Mouse (Mus musculus): ENCODE measurements at regions not wholly inside any gene's neighbourhood (a gene's known extent, or its start where the extent isn't known, plus 50 kb on each side); places are given as distances from the start of the nearest gene placed in this dataset.
A peak's percentile ranks its signal among the peaks of the same experiment; 100 is the strongest.

GRCm38 (mm10) chr19:35890191-35890590 lies 167.1 kb downstream of the Htr7 start:
- H3K4me3 ChIP-seq: no peak overlapping the region
- no peaks in the 10 kb centered on the region for H3K36me3 ChIP-seq (replicated peaks)
- no peaks in the 10 kb centered on the region for H3K4me1 ChIP-seq
- WGBS: 86% methylated on average over 4 of the region's 4 CpGs
- DNase-seq (ENCODE audit: low spot score): no peak
- no peak overlapping the region for H3K27ac ChIP-seq (replicated peaks)
- H3K9me3 ChIP-seq: no peaks in the 10 kb centered on the region
- H3K27me3 ChIP-seq (replicated peaks; ENCODE audit: low read depth, poor library complexity, severe bottlenecking): no peaks in the 10 kb centered on the region

GRCm38 (mm10) chr19:35886270-35886669 lies 171.0 kb downstream of the Htr7 start:
- WGBS: 86% methylated on average over 5 of the region's 5 CpGs
- Histone ChIP-seq H3K27me3 (replicated peaks; ENCODE audit: low read depth, poor library complexity, severe bottlenecking) (no peaks in the 10 kb centered on the region), H3K36me3 (replicated peaks) (no peaks in the 10 kb centered on the region), H3K27ac (replicated peaks) (no peak overlapping the region), H3K9me3 (no peaks in the 10 kb centered on the region), H3K4me3 (no peak overlapping the region), H3K4me1 (no peaks in the 10 kb centered on the region)
- DNase-seq (ENCODE audit: low spot score): no peak

- DNase-seq (ENCODE audit: low spot score): no peak
- Histone ChIP-seq H3K9me3 (no peaks in the 10 kb centered on the region), H3K27ac (replicated peaks) (no peak overlapping the region), H3K27me3 (replicated peaks; ENCODE audit: low read depth, poor library complexity, severe bottlenecking) (no peaks in the 10 kb centered on the region), H3K4me3 (no peak overlapping the region), H3K36me3 (replicated peaks) (no peaks in the 10 kb centered on the region), H3K4me1 (no peaks in the 10 kb centered on the region)
- 92% methylated on average over 13 of the region's 13 CpGs for WGBS
Measured at GRCm38 (mm10) chr19:35881810-35882485, 175.4 kb downstream of the Htr7 start.

- H3K36me3 ChIP-seq (replicated peaks): no peaks in the 10 kb centered on the region
- WGBS: 77% methylated on average over 1 of the region's 1 CpGs
- no peak for DNase-seq (ENCODE audit: low spot score)
- H3K27me3 ChIP-seq (replicated peaks; ENCODE audit: low read depth, poor library complexity, severe bottlenecking): no peaks in the 10 kb centered on the region
- H3K9me3 ChIP-seq: no peaks in the 10 kb centered on the region
- no peaks in the 10 kb centered on the region for H3K4me1 ChIP-seq
- no peak overlapping the region for H3K4me3 ChIP-seq
- no peak overlapping the region for H3K27ac ChIP-seq (replicated peaks)
Measured at GRCm38 (mm10) chr19:35875464-35875863, 181.8 kb downstream of the Htr7 start.

- H3K27me3 ChIP-seq (replicated peaks; ENCODE audit: low read depth, poor library complexity, severe bottlenecking): no peaks in the 10 kb centered on the region
- DNase-seq (ENCODE audit: low spot score): no peak
- H3K4me3 ChIP-seq: no peak overlapping the region
- H3K4me1 ChIP-seq: no peaks in the 10 kb centered on the region
- H3K27ac ChIP-seq (replicated peaks): no peak overlapping the region
- 78% methylated on average over 4 of the region's 4 CpGs for WGBS
- no peaks in the 10 kb centered on the region for H3K36me3 ChIP-seq (replicated peaks)
- no peaks in the 10 kb centered on the region for H3K9me3 ChIP-seq
Measured at GRCm38 (mm10) chr19:35870720-35871119, 186.6 kb downstream of the Htr7 start.

- no peaks in the 10 kb centered on the region for H3K9me3 ChIP-seq
- H3K27ac ChIP-seq (replicated peaks): no peak overlapping the region
- WGBS: 88% methylated on average over 3 of the region's 3 CpGs
- no peak for DNase-seq (ENCODE audit: low spot score)
- H3K4me3 ChIP-seq: no peak overlapping the region
- H3K27me3 ChIP-seq (replicated peaks; ENCODE audit: low read depth, poor library complexity, severe bottlenecking): no peaks in the 10 kb centered on the region
- H3K4me1 ChIP-seq: no peaks in the 10 kb centered on the region
- H3K36me3 ChIP-seq (replicated peaks): no peaks in the 10 kb centered on the region
Measured at GRCm38 (mm10) chr19:35868543-35868942, 188.8 kb downstream of the Htr7 start.

- Histone ChIP-seq H3K36me3 (replicated peaks) (no peaks in the 10 kb centered on the region), H3K4me3 (no peak overlapping the region), H3K27me3 (replicated peaks; ENCODE audit: low read depth, poor library complexity, severe bottlenecking) (no peaks in the 10 kb centered on the region), H3K9me3 (no peaks in the 10 kb centered on the region), H3K27ac (replicated peaks) (no peak overlapping the region), H3K4me1 (no peaks in the 10 kb centered on the region)
- no peak for DNase-seq (ENCODE audit: low spot score)
- 91% methylated on average over 6 of the region's 6 CpGs for WGBS
Measured at GRCm38 (mm10) chr19:35863049-35863448, 194.3 kb downstream of the Htr7 start.

- no peaks in the 10 kb centered on the region for H3K36me3 ChIP-seq (replicated peaks)
- H3K27ac ChIP-seq (replicated peaks): no peak overlapping the region
- H3K4me3 ChIP-seq: no peak overlapping the region
- no peak for DNase-seq (ENCODE audit: low spot score)
- 83% methylated on average over 4 of the region's 4 CpGs for WGBS
- no peaks in the 10 kb centered on the region for H3K9me3 ChIP-seq
- no peaks in the 10 kb centered on the region for H3K27me3 ChIP-seq (replicated peaks; ENCODE audit: low read depth, poor library complexity, severe bottlenecking)
- no peaks in the 10 kb centered on the region for H3K4me1 ChIP-seq
Measured at GRCm38 (mm10) chr19:35861421-35861820, 195.9 kb downstream of the Htr7 start.

GRCm38 (mm10) chr19:35832992-35833391 lies 224.3 kb downstream of the Htr7 start:
- H3K9me3 ChIP-seq: 0 out of 2 replicates have a peak, but pooled peaks cover 3% of the 10 kb centered on the region
- H3K27ac ChIP-seq (replicated peaks): no peak overlapping the region
- H3K27me3 ChIP-seq (replicated peaks; ENCODE audit: low read depth, poor library complexity, severe bottlenecking): no peaks in the 10 kb centered on the region
- DNase-seq (ENCODE audit: low spot score): peak; percentile 64
- no peaks in the 10 kb centered on the region for H3K4me1 ChIP-seq
- 12% methylated on average over 4 of the region's 4 CpGs for WGBS
- H3K36me3 ChIP-seq (replicated peaks): no peaks in the 10 kb centered on the region
- H3K4me3 ChIP-seq: no peak overlapping the region

- Histone ChIP-seq H3K27ac (replicated peaks) (no peak overlapping the region), H3K27me3 (replicated peaks; ENCODE audit: low read depth, poor library complexity, severe bottlenecking) (no peaks in the 10 kb centered on the region), H3K4me1 (no peaks in the 10 kb centered on the region), H3K36me3 (replicated peaks) (no peaks in the 10 kb centered on the region), H3K4me3 (no peak overlapping the region), H3K9me3 (no peaks in the 10 kb centered on the region)
- WGBS: 70% methylated on average over 2 of the region's 2 CpGs
- DNase-seq (ENCODE audit: low spot score): no peak
Measured at GRCm38 (mm10) chr19:35826074-35826473, 231.2 kb downstream of the Htr7 start.

GRCm38 (mm10) chr19:35819626-35820025 lies 237.7 kb downstream of the Htr7 start:
- H3K4me1 ChIP-seq: no peaks in the 10 kb centered on the region
- 93% methylated on average over 1 of the region's 1 CpGs for WGBS
- H3K27ac ChIP-seq (replicated peaks): no peak overlapping the region
- H3K9me3 ChIP-seq: no peaks in the 10 kb centered on the region
- no peaks in the 10 kb centered on the region for H3K36me3 ChIP-seq (replicated peaks)
- H3K27me3 ChIP-seq (replicated peaks; ENCODE audit: low read depth, poor library complexity, severe bottlenecking): no peaks in the 10 kb centered on the region
- no peak for DNase-seq (ENCODE audit: low spot score)
- H3K4me3 ChIP-seq: no peak overlapping the region

GRCm38 (mm10) chr19:35794661-35795060 lies 262.6 kb downstream of the Htr7 start:
- no peaks in the 10 kb centered on the region for H3K27me3 ChIP-seq (replicated peaks; ENCODE audit: low read depth, poor library complexity, severe bottlenecking)
- no peak overlapping the region for H3K4me3 ChIP-seq
- H3K27ac ChIP-seq (replicated peaks): no peak overlapping the region
- WGBS: 88% methylated on average over 3 of the region's 3 CpGs
- H3K9me3 ChIP-seq: no peaks in the 10 kb centered on the region
- H3K36me3 ChIP-seq (replicated peaks): no peaks in the 10 kb centered on the region
- DNase-seq (ENCODE audit: low spot score): no peak
- no peaks in the 10 kb centered on the region for H3K4me1 ChIP-seq

GRCm38 (mm10) chr19:35787246-35788021 lies 269.9 kb downstream of the Htr7 start:
- H3K4me3 ChIP-seq: no peak overlapping the region
- DNase-seq (ENCODE audit: low spot score): no peak

More at GRCm38 (mm10) chr19:35787246-35788021, 269.9 kb downstream of the Htr7 start:
- Histone ChIP-seq H3K36me3 (replicated peaks) (no peaks in the 10 kb centered on the region), H3K4me1 (no peaks in the 10 kb centered on the region), H3K27ac (replicated peaks) (no peak overlapping the region), H3K9me3 (no peaks in the 10 kb centered on the region), H3K27me3 (replicated peaks; ENCODE audit: low read depth, poor library complexity, severe bottlenecking) (no peaks in the 10 kb centered on the region)
- WGBS: 89% methylated on average over 6 of the region's 6 CpGs
